Mouse (Mus musculus): ENCODE measurements at regions not wholly inside any gene's neighbourhood (a gene's known extent, or its start where the extent isn't known, plus 50 kb on each side); places are given as distances from the start of the nearest gene placed in this dataset.
A peak's percentile ranks its signal among the peaks of the same experiment; 100 is the strongest.

DNA sequence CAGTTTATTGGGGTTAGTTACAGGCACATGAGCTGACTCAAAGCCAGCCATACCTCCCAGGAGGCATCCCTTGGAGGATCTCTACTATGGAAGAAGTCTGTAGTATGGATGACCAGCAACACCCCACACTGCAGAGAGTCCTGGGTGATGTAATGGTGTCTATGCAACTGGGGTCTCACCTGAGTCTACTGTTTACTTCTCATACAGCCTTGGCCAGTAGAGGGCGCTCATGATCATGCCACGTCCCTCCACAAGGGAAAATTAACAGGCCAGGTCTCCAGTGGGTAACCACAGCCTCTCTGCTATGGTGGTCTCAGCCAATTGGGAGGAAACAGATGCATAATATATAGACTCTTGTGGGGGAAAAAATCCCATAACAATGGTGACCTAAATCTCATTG is 111.7 kb downstream of the Cdh26 start:
- ATAC-seq (no peak), DNase-seq (ENCODE audit: low spot score) (peak; percentile 18)
- WGBS, result 6% methylated on average over 2 of the region's 2 CpGs
- Histone ChIP-seq H3K4me2 (replicated peaks; ENCODE audit: low read depth, low read length) (no peak overlapping the region), H3K36me3 (ENCODE audit: insufficient read depth, low read length) (no peaks in the 10 kb centered on the region), H3K4me3 (ENCODE audit: low read depth, low read length) (no peak overlapping the region), H3K27me3 (replicated peaks; ENCODE audit: insufficient read depth, low read length) (no peaks in the 10 kb centered on the region), H3K9me3 (ENCODE audit: low read length) (no peaks in the 10 kb centered on the region), H3K4me1 (ENCODE audit: insufficient read depth, low read depth, low read length) (no peaks in the 10 kb centered on the region), H3K27ac (ENCODE audit: low read length) (no peak overlapping the region), H3K9ac (replicated peaks; ENCODE audit: low read depth) (no peak overlapping the region)
- TF ChIP-seq EP300 (IDR thresholded peaks at IDR 0.05) (no peak), CTCF (IDR thresholded peaks at IDR 0.05) (peak; percentile 70)

GRCm38 (mm10) chr2:178544411-178544810 is 114.1 kb downstream of the Cdh26 start:
- Histone ChIP-seq H3K4me3 (ENCODE audit: low read depth, low read length) (no peak overlapping the region), H3K9ac (replicated peaks; ENCODE audit: low read depth) (no peak overlapping the region), H3K9me3 (ENCODE audit: low read length) (no peaks in the 10 kb centered on the region), H3K4me2 (replicated peaks; ENCODE audit: low read depth, low read length) (no peak overlapping the region), H3K27ac (ENCODE audit: low read length) (no peak overlapping the region), H3K36me3 (ENCODE audit: insufficient read depth, low read length) (no peaks in the 10 kb centered on the region), H3K27me3 (replicated peaks; ENCODE audit: insufficient read depth, low read length) (no peaks in the 10 kb centered on the region), H3K4me1 (ENCODE audit: insufficient read depth, low read depth, low read length) (no peaks in the 10 kb centered on the region)
- no peak for TF ChIP-seq CTCF (IDR thresholded peaks at IDR 0.05)
- no peak for TF ChIP-seq EP300 (IDR thresholded peaks at IDR 0.05)
- WGBS, result 27% methylated on average over 1 of the region's 1 CpGs
- no peak for ATAC-seq
- DNase-seq (ENCODE audit: low spot score), result no peak

GRCm38 (mm10) chr2:178545601-178546352 is 115.4 kb downstream of the Cdh26 start:
- TF ChIP-seq CTCF (IDR thresholded peaks at IDR 0.05), result no peak
- no peak for TF ChIP-seq EP300 (IDR thresholded peaks at IDR 0.05)
- no peak overlapping the region for H3K9ac ChIP-seq (replicated peaks; ENCODE audit: low read depth)
- DNase-seq (ENCODE audit: low spot score) (no peak), ATAC-seq (no peak)
- H3K9me3 ChIP-seq (ENCODE audit: low read length), result no peaks in the 10 kb centered on the region
- 56% methylated on average over 15 of the region's 15 CpGs for WGBS
- H3K4me2 ChIP-seq (replicated peaks; ENCODE audit: low read depth, low read length), result no peak overlapping the region
- no peaks in the 10 kb centered on the region for H3K27me3 ChIP-seq (replicated peaks; ENCODE audit: insufficient read depth, low read length)
- H3K4me1 ChIP-seq (ENCODE audit: insufficient read depth, low read depth, low read length), result no peaks in the 10 kb centered on the region
- no peaks in the 10 kb centered on the region for H3K36me3 ChIP-seq (ENCODE audit: insufficient read depth, low read length)
- H3K27ac ChIP-seq (ENCODE audit: low read length), result no peak overlapping the region
- no peak overlapping the region for H3K4me3 ChIP-seq (ENCODE audit: low read depth, low read length)

DNA sequence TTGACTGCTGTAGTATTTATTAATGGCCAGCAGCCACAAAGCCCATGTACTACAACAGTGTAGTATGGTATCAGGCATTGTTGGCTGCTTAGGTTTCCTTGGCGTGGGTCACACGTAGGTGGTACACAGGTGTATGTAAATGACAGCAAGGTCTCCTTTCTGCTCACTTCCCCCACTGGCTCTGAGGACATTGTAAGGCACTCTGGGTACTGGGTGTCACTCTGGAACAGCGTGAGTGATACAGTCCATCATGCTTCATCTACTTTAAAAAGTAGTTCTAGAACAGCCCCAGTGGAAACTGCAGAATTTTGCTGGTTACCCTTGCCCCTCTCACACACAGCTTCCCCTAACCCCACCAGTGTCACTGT is 116.0 kb downstream of the Cdh26 start:
- no peak for ATAC-seq
- H3K36me3 ChIP-seq (ENCODE audit: insufficient read depth, low read length), result no peaks in the 10 kb centered on the region
- DNase-seq (ENCODE audit: low spot score), result no peak
- no peak overlapping the region for H3K4me2 ChIP-seq (replicated peaks; ENCODE audit: low read depth, low read length)
- 83% methylated on average over 3 of the region's 3 CpGs for WGBS
- no peaks in the 10 kb centered on the region for H3K4me1 ChIP-seq (ENCODE audit: insufficient read depth, low read depth, low read length)
- no peak overlapping the region for H3K27ac ChIP-seq (ENCODE audit: low read length)
- no peak overlapping the region for H3K9ac ChIP-seq (replicated peaks; ENCODE audit: low read depth)
- H3K4me3 ChIP-seq (ENCODE audit: low read depth, low read length), result no peak overlapping the region
- H3K27me3 ChIP-seq (replicated peaks; ENCODE audit: insufficient read depth, low read length), result no peaks in the 10 kb centered on the region
- no peaks in the 10 kb centered on the region for H3K9me3 ChIP-seq (ENCODE audit: low read length)
- no peak for TF ChIP-seq EP300 (IDR thresholded peaks at IDR 0.05)

GRCm38 (mm10) chr2:178546888-178547287 is 116.6 kb downstream of the Cdh26 start:
- ATAC-seq, result no peak
- 62% methylated on average over 3 of the region's 3 CpGs for WGBS
- Histone ChIP-seq H3K4me3 (ENCODE audit: low read depth, low read length) (no peak overlapping the region), H3K36me3 (ENCODE audit: insufficient read depth, low read length) (no peaks in the 10 kb centered on the region), H3K4me1 (ENCODE audit: insufficient read depth, low read depth, low read length) (no peaks in the 10 kb centered on the region), H3K9ac (replicated peaks; ENCODE audit: low read depth) (no peak overlapping the region), H3K4me2 (replicated peaks; ENCODE audit: low read depth, low read length) (no peak overlapping the region), H3K9me3 (ENCODE audit: low read length) (no peaks in the 10 kb centered on the region), H3K27me3 (replicated peaks; ENCODE audit: insufficient read depth, low read length) (no peaks in the 10 kb centered on the region), H3K27ac (ENCODE audit: low read length) (no peak overlapping the region)
- no peak for TF ChIP-seq CTCF (IDR thresholded peaks at IDR 0.05)
- TF ChIP-seq EP300 (IDR thresholded peaks at IDR 0.05), result no peak
- no peak for DNase-seq (ENCODE audit: low spot score)

DNA sequence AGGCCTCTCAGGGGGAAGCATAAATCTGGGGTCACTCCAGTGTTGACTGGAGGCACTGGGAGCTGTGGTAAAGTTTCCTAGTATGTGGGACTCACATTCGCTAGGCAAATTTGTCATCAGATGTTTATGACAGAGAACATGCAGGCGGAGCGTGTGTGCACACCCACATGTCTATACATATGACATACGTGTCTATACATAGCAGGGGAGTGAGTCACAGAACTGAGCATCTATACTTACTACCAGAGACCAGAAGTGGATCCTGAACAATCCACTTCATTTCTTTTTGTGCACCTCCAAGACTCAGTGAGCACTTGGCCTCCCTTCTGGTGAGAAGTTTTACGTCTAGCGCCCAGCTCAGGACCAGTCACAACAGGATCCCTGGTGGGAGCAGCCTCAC is 118.6 kb downstream of the Cdh26 start:
- TF ChIP-seq EP300 (IDR thresholded peaks at IDR 0.05) (no peak), CTCF (IDR thresholded peaks at IDR 0.05) (no peak)
- no peak overlapping the region for H3K4me3 ChIP-seq (ENCODE audit: low read depth, low read length)
- no peaks in the 10 kb centered on the region for H3K4me1 ChIP-seq (ENCODE audit: insufficient read depth, low read depth, low read length)
- no peaks in the 10 kb centered on the region for H3K36me3 ChIP-seq (ENCODE audit: insufficient read depth, low read length)
- DNase-seq (ENCODE audit: low spot score) (no peak), ATAC-seq (no peak)
- WGBS, result 73% methylated on average over 6 of the region's 6 CpGs
- no peak overlapping the region for H3K27ac ChIP-seq (ENCODE audit: low read length)
- H3K4me2 ChIP-seq (replicated peaks; ENCODE audit: low read depth, low read length), result no peak overlapping the region
- no peaks in the 10 kb centered on the region for H3K27me3 ChIP-seq (replicated peaks; ENCODE audit: insufficient read depth, low read length)
- H3K9ac ChIP-seq (replicated peaks; ENCODE audit: low read depth), result no peak overlapping the region
- H3K9me3 ChIP-seq (ENCODE audit: low read length), result no peaks in the 10 kb centered on the region

DNA sequence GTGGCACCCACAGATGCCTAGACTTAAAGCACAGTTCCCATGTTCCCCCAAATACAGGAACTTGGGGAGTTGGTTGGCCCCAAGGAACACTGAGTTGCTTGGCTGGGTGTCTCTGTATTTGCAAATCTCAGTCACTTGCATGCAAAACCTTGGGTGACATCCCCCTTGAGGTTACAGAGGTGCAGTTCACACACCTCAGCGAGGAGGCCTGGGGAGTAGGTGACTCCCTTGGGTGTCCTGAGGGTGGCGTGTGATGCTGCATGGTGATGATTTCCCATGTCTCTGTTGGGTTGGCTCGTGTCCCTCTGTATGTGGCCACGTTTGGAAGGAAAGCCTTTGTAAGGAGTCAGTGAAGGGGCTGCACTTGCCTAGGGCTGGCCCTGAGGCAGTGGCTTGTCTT is 123.4 kb downstream of the Cdh26 start:
- WGBS, result 67% methylated on average over 4 of the region's 4 CpGs
- Histone ChIP-seq H3K4me2 (replicated peaks; ENCODE audit: low read depth, low read length) (no peak overlapping the region), H3K27me3 (replicated peaks; ENCODE audit: insufficient read depth, low read length) (no peaks in the 10 kb centered on the region), H3K9ac (replicated peaks; ENCODE audit: low read depth) (no peak overlapping the region), H3K9me3 (ENCODE audit: low read length) (no peaks in the 10 kb centered on the region), H3K27ac (ENCODE audit: low read length) (no peak overlapping the region), H3K4me3 (ENCODE audit: low read depth, low read length) (no peak overlapping the region), H3K36me3 (ENCODE audit: insufficient read depth, low read length) (no peaks in the 10 kb centered on the region), H3K4me1 (ENCODE audit: insufficient read depth, low read depth, low read length) (no peaks in the 10 kb centered on the region)
- DNase-seq (ENCODE audit: low spot score) (no peak), ATAC-seq (no peak)
- TF ChIP-seq CTCF (IDR thresholded peaks at IDR 0.05), result no peak
- TF ChIP-seq EP300 (IDR thresholded peaks at IDR 0.05), result no peak
